Mouse (Mus musculus): ENCODE data around the gene Alg5.
"Not testable (repeated sequence)": the region's sequence is repeated elsewhere in the genome, so short reads cannot be mapped to it uniquely, and the experiment has no call there.

Alg5 gene

DNA sequence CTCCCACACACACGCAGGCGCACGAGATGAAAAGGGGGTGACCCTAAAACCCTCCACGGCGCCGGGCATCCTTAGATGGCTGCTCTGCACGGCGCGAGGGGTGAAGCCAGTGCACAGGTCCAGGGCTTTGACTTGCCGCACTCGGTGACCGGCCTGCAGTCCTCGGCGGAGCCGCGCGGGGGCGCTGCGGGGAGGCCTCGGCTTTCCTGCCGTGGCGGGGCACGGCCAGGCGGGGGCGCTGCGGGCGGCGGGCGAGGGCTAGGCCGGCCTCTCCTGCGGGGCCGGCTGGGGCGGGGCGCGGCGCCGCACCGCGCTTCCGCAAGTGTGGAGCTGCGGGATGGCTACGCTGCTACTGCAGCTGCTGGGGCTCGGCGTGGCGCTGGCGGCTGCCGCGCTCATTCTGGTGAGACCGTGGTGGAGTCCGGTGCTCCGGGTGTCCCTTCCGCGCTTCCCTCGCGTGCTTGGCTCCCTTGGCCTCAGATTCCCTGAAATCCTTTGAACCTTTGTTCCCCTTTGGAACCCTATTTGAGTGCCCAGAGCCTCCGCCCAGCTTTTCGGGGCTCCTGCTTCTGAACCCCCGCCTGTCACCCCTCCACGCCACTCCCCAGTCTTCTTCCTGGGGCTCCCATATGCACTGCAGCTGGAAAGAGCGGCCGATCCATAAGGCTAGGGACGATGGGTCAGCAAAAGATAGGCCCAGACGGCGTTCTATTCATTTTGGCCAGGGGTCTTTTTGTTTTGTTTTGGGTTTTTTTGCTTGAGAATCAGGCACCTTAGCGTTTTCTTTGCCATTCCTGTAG, at the start of gene Alg5, which contains the start of gene Exosc8:
Alg5 (plus strand) TSS at position 293 of the 800 bp plus-strand sequence.
Exosc8 (minus strand) TSS at position 147 of the 800 bp plus-strand sequence.
- peak; percentile 83 to 95 for DNase-seq

DNA sequence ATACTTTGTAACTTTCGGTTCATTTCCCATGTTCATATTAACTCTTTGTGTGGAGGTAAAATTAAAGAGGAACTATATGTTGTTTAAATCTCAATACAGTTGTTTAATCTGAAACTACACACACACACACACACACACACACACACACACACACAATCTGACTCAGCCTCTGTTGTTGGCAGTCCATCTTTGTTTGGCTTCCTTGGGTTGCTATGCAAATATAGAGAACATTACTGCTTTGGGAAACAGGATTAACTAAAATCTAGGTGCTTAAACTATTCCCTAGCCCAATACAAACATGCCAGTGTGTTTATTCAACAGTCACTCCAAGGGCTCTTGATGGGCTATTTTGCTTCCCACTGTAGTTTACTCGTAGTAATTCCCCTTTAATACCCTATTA, 48.1 kb upstream of the Alg5 start:
- DNase-seq = no peak

DNA sequence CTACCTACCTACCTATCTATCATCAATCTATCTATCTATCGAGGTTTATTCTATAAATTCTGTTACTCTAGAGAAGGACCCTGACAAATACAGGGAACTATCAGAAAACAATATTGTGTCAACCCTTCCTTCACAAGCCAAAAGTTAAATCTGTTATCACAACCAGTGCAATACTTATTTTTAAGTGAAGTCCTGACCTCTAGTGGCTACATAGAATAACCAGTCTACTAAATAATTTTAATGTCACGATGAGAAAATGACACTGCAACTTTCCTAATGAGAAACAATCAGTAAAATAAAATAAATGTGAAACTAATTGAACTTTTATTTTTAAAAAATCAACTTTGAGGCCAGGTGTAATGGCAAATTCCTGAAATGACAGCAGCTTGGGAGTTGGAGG, 46.2 kb upstream of the Alg5 start:
- DNase-seq = no peak

DNA sequence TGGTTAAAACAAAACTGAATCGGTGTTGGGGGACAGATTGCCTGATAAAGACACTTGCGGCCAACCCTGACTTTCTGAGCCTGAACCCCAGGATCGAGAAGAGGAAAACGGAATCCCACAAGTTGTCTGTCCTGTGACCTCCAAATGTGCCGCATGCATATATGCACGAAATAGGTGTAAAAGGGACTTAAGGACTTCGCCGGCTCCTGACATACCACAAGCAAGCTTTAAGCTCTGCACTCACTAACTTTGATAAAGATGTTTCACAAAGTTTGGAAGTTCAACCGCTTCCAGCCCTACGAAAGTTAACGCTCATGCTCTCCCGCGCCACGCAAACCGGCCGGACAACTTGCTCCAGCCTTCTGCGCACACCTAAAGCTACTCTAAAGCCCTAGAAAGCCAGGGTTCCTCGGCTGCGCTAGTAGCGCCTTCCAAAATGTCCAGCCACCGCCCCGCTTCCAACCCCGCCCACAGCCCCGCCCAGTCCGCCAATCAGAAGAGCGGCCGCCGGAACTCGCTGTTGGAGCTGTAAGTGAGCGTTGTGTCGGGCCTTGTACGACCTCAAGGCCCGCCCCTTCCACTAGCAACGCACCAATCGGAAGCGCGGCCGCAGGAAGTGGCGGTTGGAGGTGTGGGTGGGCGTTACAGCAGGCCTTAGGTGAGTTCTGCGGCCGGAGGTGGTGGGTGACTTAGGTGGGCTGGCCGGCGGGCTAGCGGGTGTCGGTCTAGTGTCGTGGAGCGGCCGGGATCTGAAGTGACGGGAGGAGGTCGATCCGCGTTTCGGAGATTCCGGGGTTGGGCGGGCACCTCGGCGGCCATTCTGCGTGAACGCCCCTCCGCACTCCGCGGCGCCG, 42.9 kb upstream of the Alg5 start, which contains the start of gene Supt20:
Supt20 (plus strand) TSS at position 606 of the 854 bp plus-strand sequence.
- DNase-seq = peak; percentile 84 to 87

DNA sequence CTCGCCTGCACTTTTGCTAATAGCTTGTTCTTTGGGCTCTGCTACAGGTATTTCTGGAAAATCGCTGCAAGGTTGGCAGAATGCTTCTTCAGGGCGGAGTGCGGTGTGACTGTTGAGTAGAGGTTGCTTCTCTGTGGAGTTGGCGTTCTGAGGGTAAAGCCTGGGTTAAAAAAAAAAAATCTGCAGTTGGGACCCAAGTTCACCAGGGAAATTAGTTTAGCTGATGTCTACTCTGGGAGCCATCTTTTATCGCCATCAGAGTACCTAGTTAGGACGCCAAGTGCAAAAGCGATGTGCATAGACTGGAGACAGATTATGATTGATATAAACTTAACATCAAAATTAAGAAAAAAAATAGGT, 42.3 kb upstream of the Alg5 start:
- DNase-seq = no peak

DNA sequence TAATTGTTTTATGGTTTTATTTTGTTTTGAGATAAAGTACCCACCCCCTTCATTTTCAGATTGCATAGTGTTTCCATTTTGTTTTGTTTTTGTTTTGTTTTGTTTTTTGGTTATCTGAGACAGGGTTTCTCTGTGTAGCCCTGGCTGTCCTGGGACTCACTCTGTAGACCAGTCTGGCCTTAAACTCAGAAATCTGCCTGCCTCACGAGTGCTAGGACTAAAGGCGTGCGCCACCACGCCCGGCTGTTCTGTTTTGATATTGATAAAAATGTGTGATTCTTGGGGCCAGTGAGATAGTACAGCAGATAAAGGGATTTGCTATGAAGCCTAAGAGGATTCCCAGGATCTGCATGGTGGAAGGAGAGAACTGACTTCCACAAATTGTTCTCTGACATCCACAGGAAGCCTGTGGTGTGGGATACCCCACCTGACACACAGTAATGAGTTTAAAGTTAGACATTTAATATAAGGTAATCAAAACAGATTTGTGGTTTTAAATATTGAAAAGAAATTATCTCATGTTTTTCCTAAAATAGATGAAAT, 35.5 kb upstream of the Alg5 start:
- no peak for DNase-seq

DNA sequence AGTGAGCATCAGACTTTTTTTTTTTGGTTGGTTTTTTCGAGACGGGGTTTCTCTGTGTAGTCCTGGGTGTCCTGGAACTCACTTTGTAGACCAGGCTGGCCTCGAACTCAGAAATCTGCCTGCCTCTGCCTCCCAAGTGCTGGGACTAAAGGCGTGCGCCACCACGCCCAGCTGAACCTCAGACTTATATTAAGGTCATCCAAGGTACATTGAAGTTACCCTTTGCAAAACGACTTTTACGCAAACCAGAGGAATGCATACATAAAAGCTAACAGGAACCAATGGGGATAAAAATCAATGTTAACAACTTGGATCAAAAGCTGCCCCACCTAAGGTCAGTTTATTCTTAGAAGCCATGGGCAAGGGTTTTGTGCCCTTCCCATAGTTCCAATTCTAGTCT, 31.2 kb upstream of the Alg5 start:
- DNase-seq = not testable (repeated sequence)

DNA sequence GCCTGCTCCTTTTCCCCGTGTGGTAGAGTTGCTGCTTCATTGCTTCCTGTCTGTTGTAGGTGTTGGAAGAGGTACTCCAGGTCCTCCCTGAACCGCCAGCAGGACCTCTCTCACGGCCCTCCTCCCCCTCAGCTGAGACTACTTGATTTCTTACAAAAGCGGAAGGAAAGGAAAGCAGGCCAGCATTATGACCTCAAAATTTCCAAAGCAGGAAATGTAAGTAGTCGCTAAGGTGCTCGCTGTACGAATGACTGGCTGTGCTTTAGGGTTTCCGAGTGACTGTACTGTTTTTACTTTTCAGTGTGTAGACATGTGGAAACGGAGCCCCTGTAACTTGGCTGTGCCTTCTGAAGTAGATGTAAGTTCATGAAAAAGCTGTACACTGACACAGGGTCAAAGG, 26.4 kb upstream of the Alg5 start:
- DNase-seq = peak; percentile 27 to 32

DNA sequence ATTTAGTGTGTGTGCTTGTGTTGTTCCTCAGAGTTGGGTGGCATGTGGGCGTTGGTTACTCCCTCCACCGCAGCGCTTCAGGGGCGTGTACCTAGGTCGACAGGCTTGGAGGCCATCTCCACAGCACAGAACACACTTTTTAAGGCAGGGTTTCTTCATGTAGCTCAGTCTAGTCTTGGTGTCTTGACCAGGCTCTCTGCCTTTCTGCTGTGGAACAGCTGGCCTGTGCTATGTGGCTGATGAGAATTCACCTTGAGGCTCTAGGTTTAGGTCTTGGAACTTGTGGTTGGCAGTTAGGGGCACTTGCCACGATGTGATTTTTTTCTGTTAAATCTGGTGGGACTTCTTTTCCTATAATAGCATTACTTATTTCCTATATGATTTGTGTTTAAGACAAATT, 21.1 kb upstream of the Alg5 start, which contains the start of gene Gm21958:
Gm21958 (minus strand) TSS at position 101 of the 400 bp plus-strand sequence.
- DNase-seq = no peak

DNA sequence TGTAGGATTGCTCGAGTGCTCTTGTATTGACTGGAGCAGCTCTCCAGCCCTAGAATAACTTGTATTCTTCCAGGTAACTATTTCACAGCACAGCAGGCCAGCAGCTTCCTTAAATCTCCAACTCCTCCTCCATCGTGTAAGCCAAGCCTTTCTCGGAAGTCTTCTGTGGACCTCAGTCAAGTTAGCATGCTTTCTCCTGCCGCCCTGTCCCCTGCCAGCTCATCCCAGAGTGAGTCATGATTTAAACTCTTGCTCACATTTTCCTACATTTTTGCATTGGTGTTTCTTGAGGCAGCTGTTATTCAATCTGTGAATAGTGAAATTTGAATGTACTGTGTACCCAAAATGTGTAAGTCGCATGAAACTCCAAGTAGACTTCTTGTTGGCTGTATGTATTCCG, 19.9 kb upstream of the Alg5 start:
- no peak for DNase-seq

DNA sequence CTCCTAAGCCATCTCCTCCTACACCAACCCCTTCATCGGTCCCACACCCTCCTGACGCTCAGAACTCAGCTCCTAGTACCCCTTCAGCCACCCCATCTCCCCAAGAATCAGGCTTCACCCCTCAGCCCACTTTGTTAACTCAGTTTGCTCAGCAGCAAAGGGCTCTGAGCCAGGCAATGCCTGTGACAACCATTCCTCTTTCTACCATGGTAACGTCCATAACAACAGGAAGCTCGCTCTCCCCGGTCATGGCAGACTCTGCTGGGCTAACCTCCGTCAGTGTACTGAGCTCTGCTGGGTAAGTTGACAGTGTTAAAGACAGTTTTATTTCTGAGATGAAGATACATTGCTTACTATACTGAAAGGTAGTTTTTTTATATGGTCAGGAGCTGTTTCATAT, 18.0 kb upstream of the Alg5 start:
- DNase-seq = no peak

DNA sequence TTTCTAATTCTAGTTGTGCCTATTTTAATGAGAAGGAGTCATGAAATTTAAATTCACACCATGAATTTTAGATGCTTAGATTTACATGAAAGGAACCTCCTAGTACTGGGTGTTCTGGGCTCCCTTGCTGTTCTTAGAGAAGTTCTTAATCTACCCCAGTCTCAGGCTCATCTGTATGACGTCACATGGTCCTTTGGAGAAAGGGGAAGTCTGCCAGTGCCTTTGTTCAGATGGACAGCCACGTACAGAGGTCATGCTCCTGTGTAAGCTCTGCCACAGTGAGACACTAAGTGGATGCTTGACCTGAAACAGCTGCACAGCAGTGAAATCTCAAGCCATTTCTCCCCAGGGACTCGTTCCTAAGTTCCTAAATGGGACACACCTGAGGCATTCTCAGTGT, 16.4 kb upstream of the Alg5 start:
- no peak for DNase-seq

DNA sequence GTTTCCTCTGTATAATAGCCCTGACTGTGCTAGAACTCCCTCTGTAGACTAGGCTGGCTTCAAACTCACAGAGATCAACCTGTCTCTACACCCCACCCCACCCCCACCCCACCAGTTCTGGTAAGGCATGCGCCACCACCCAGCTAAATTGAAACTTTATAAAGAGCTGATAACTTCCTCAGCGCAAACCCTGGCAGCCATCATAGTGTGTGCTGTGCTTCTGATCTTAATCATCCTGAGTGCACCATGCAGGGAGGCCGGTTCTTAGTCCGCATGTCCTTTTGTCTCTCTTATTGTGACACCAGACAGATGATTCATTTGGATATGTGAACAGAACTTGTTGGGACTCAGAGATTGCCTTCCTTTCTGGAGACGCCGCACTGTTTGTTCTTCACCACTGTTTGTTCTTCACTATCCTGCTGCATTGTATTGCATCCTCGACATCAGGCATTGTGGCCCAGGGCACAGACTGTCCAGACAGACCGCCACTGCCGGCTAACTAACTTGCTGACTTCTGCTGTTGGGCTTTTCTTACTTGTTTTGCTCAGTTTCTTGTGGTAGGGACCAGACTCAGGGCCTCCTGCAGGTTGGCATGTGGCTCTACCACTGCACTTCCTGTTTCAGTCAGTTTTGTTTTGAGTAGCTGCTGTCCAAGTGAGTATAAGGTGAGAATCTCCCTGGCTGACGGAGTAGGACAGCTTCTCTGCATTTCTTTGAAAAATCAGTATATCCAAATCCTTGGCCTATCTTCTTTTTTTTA, 11.4 kb upstream of the Alg5 start:
- peak in 1 of 2 experiments; percentile 30 for DNase-seq

DNA sequence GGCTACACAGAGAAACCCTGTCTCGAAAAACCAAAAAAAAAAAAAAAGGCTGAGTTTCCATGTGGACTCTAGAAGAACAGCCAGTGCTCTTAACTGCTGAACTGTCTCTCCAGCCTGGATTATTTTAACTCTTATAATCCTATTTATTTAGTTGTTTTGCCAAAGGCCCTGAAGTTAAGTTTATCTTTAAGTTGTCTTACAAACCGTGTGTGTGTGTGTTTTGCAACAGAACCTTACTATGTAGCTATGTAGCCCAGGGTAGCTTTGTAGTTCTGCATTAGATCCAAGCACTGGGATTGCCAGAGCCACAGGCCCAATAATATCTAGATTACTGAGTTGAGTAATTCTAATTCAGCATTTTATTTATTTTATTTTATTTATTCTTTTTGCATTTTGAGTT, 10.0 kb upstream of the Alg5 start:
- DNase-seq = no peak

DNA sequence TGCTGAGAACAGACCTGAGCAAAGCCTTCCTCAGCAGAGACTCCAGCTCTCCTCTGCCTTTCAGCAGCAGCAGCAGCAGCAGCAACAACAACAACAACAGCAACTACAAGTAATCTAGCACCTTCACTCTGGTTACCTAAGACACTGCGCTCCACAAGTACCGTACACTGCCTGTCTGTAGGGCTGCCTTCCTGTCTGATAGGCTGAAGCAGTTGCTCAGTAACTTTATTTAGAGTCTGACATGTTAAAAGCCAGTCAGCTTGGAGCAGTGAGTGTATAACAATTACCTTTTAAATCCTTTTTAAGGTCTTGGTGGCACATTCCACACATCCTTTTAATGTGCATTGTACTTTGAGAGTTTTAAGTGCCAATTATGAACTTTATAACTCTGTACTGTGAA, 7.8 kb upstream of the Alg5 start:
- no peak for DNase-seq

DNA sequence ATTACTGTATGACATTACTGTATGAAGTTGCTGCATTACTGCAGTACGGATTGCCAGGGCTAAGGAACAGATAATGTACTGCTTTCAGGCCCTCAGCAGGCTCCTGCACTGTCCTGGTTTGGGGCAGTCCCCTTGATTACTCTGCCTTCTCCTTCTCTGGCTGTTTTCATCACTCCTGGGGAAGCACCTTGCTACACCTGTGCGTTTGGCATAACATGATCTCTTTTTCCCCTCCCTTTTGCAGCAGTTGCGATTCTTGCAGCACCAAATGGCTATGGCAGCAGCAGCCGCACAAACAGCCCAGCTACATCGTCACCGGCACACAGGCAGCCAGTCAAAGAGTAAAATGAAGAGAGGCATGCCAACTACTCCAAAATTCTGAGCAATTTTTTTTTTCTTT, 7.2 kb upstream of the Alg5 start:
- DNase-seq = no peak

DNA sequence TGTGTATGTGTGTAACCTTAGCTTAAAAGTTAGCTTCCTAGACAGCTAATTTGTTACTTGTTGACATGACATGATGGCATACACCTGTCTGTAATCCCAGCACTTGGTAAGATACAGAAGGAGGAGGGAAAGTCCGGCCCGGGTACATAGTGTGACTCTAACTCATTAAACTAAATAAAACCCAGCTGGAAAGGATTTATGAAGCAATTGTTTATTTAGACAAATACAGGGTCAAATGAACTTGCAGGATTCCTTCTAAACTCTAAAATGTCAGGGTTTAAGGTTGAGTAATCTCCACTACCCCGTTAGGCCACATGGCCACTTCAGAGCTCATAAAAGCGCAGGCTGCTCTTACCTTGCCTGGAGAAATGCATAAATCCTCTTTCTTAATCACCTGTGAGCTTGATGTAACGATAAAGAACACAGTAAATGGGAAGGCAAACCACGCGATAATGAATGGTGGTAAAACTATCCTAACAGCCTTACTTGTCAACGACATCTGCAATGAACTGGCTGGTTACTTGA, 3.7 kb upstream of the Alg5 start:
- no peak for DNase-seq

DNA sequence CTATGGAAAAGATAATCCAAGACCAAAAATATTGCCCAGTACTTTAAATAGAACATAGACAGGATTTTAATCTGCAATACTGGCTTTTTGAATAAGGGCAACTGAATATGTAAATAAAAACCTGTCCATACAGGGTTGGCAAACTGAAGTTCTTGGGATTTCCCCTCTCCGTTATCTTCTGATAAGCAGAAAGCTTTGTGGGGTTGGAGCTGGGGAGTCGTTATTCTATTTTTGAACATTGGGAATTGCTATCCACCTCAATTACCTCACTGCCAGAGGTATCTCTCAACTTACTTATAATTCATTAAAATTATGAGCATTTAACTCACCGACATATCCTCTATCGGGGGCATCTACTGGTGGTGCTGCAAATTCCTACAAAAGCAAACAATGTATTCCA, 3.0 kb upstream of the Alg5 start:
- no peak for DNase-seq

DNA sequence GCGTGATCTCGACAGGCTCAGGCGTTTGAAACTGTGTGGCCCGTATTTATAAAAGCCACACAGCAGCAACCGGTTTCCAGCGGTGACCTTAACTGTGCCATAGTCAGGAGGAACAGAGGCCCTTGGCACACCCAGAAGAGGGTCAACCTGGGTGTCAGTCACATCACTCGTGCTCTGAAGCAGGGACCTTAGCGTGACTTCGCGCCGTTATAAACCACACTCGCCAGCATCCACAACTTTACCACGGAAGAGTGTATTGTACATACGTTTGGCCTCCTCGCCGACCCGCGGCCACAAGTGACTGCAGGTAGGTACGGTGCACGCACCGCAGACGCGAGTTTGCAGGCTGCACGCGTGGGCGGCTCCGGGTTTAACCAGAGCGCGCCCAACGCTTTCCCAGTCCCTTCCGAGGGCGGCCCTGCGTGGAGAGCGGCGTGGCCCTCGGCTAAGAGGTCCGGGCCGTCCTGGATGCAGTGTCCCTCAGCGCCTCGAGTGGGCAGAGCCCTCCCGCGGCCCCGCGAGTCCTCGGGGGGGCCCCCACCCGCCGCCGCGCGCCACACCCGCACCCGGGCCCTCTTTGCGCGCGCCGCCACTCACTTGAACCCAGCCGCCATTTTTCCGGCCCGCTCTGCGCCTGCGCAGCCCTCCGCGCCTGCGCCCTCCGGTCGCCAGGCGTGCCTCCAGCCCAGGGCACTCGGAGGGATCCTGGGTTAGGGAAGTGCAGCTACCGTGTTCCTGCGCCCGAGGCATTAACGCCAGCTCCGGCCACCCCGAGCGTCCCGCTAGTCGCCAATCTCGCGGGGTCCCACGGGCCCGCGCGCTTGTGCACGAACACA, 710 bp upstream of the Alg5 start:
- DNase-seq = peak; percentile 84 to 91

DNA sequence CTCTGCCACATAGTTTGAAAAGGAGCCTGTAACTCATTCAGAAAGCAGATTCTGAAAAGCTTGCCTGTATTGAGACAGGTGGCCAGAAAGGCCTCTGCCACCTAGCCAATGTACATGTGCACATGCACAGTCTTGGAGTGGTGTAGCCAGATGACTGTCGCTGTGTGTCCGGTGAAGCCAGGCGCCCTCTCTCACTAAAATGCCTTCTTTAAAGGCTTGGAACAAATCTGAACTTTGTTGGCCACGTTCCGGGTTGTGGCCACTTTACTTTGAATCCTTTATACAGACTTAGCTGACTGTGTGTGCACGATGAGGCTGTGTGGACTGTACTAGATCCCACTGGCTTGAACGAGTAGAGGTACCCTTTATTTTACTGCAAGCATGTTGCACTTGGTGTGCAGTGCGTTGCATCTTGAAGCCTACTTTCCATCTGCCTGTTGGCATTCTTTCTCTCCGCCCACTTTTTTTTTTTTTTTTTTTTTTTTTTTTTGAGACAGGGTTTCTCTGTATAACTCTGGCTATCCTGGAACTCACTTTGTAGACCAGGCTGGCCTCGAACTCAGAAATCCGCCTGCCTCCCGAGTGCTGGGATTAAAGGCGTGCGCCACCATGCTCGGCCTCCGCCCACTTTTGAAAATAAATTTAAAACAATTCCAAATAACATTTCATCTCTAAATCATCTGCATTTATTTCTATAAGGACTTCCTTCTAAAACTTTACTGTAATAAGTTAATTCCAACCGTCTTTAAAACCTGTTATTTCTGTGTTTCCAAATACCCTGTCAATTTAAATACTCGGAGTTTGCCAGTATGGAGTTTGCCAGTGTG, 975 bp downstream of the Alg5 start:
- DNase-seq = no peak

DNA sequence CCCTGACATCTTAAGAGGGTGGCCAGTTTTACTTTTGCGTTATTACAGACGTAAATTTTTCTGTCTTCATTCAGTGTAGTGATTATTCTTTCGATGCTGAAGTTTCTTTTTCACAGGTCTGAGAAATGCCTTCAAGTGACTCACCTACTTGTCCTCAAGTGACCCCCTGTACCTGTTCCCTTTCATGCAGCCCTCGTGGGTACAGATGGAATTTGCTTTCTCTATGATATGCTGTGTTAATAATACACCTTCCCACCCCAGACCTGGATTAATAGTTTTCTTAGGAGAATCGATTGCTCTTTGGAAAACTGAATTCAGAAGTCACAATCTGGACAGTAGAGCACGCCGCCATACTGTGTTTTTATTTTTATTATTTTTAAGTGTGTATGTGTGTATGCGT, 2.0 kb downstream of the Alg5 start:
- DNase-seq = no peak
